Mouse (Mus musculus): Measurements from ENCODE around the gene Fgfr2. TPM values are rescaled to one million over a fixed set of nuclear protein-coding genes. Genes with fewer than 3 reads are reported as not detected.

Fgfr2 gene
- polyA plus RNA-seq, 1 experiment from 2014 or later = 92.5 TPM

GRCm38 (mm10) chr7:130719931-130720598, 2403.1 kb downstream of the Fgfr2 start:
- DNase-seq (ENCODE audit: low spot score) = no peak
- 14% methylated on average over 16 of the region's 16 CpGs for WGBS
- peaks cover 45% of the 10 kb centered on the region for H3K4me1 ChIP-seq (replicated peaks)
- peak overlapping the region; percentile 25 for H3K4me3 ChIP-seq
- peaks cover 72% of the 10 kb centered on the region for H3K36me3 ChIP-seq
- H3K9me3 ChIP-seq = no peaks in the 10 kb centered on the region
- no peaks in the 10 kb centered on the region for H3K27me3 ChIP-seq (ENCODE audit: insufficient read depth, poor library complexity, severe bottlenecking)
- peak overlapping the region; percentile 87 for H3K27ac ChIP-seq

- Histone ChIP-seq H3K4me3 (no peak overlapping the region), H3K27me3 (ENCODE audit: insufficient read depth, poor library complexity, severe bottlenecking) (no peaks in the 10 kb centered on the region), H3K27ac (no peak overlapping the region), H3K36me3 (peaks cover 45% of the 10 kb centered on the region), H3K9me3 (no peaks in the 10 kb centered on the region), H3K4me1 (replicated peaks) (peaks cover 55% of the 10 kb centered on the region)
- DNase-seq (ENCODE audit: low spot score) = no peak
- WGBS = 94% methylated on average over 6 of the region's 6 CpGs
Measured at GRCm38 (mm10) chr7:130716989-130717388, 2406.2 kb downstream of the Fgfr2 start.

- H3K36me3 ChIP-seq = peaks cover 41% of the 10 kb centered on the region
- H3K27me3 ChIP-seq (ENCODE audit: insufficient read depth, poor library complexity, severe bottlenecking) = no peaks in the 10 kb centered on the region
- no peak overlapping the region for H3K4me3 ChIP-seq
- 92% methylated on average over 4 of the region's 4 CpGs for WGBS
- peaks cover 49% of the 10 kb centered on the region for H3K4me1 ChIP-seq (replicated peaks)
- H3K9me3 ChIP-seq = no peaks in the 10 kb centered on the region
- DNase-seq (ENCODE audit: low spot score) = no peak
- no peak overlapping the region for H3K27ac ChIP-seq
Measured at GRCm38 (mm10) chr7:130716341-130716740, 2406.8 kb downstream of the Fgfr2 start.

- no peak overlapping the region for H3K27ac ChIP-seq
- H3K9me3 ChIP-seq = no peaks in the 10 kb centered on the region
- H3K4me1 ChIP-seq (replicated peaks) = peaks cover 45% of the 10 kb centered on the region
- no peaks in the 10 kb centered on the region for H3K27me3 ChIP-seq (ENCODE audit: insufficient read depth, poor library complexity, severe bottlenecking)
- peaks cover 41% of the 10 kb centered on the region for H3K36me3 ChIP-seq
- DNase-seq (ENCODE audit: low spot score) = no peak
- WGBS = 93% methylated on average over 3 of the region's 3 CpGs
- H3K4me3 ChIP-seq = no peak overlapping the region
Measured at GRCm38 (mm10) chr7:130715467-130715866, 2407.7 kb downstream of the Fgfr2 start.

GRCm38 (mm10) chr7:130713319-130713718, 2409.8 kb downstream of the Fgfr2 start:
- DNase-seq (ENCODE audit: low spot score) = no peak
- Histone ChIP-seq H3K9me3 (no peaks in the 10 kb centered on the region), H3K27me3 (ENCODE audit: insufficient read depth, poor library complexity, severe bottlenecking) (no peaks in the 10 kb centered on the region), H3K36me3 (peaks cover 35% of the 10 kb centered on the region), H3K4me1 (replicated peaks) (peaks cover 45% of the 10 kb centered on the region), H3K4me3 (no peak overlapping the region), H3K27ac (no peak overlapping the region)
- WGBS = 75% methylated on average over 6 of the region's 6 CpGs

- H3K36me3 ChIP-seq = peaks cover 21% of the 10 kb centered on the region
- H3K4me3 ChIP-seq = no peak overlapping the region
- H3K4me1 ChIP-seq (replicated peaks) = peaks cover 50% of the 10 kb centered on the region
- DNase-seq (ENCODE audit: low spot score) = no peak
- no peaks in the 10 kb centered on the region for H3K9me3 ChIP-seq
- no peaks in the 10 kb centered on the region for H3K27me3 ChIP-seq (ENCODE audit: insufficient read depth, poor library complexity, severe bottlenecking)
- no peak overlapping the region for H3K27ac ChIP-seq
- 92% methylated on average over 7 of the region's 7 CpGs for WGBS
Measured at GRCm38 (mm10) chr7:130711851-130712250, 2411.3 kb downstream of the Fgfr2 start.

GRCm38 (mm10) chr7:130709372-130710274, 2413.5 kb downstream of the Fgfr2 start:
- H3K27ac ChIP-seq = peak overlapping the region; percentile 69
- H3K9me3 ChIP-seq = no peaks in the 10 kb centered on the region
- WGBS = 62% methylated on average over 9 of the region's 9 CpGs
- no peaks in the 10 kb centered on the region for H3K36me3 ChIP-seq
- H3K4me1 ChIP-seq (replicated peaks) = peaks cover 40% of the 10 kb centered on the region
- no peak overlapping the region for H3K4me3 ChIP-seq
- DNase-seq (ENCODE audit: low spot score) = no peak
- H3K27me3 ChIP-seq (ENCODE audit: insufficient read depth, poor library complexity, severe bottlenecking) = no peaks in the 10 kb centered on the region

- H3K4me1 ChIP-seq (replicated peaks) = peaks cover 38% of the 10 kb centered on the region
- no peaks in the 10 kb centered on the region for H3K27me3 ChIP-seq (ENCODE audit: insufficient read depth, poor library complexity, severe bottlenecking)
- 68% methylated on average over 9 of the region's 9 CpGs for WGBS
- no peaks in the 10 kb centered on the region for H3K36me3 ChIP-seq
- peak overlapping the region; percentile 35; the same call in 1 of the 2 replicates for H3K27ac ChIP-seq
- no peak overlapping the region for H3K4me3 ChIP-seq
- H3K9me3 ChIP-seq = no peaks in the 10 kb centered on the region
- no peak for DNase-seq (ENCODE audit: low spot score)
Measured at GRCm38 (mm10) chr7:130708940-130709339, 2414.2 kb downstream of the Fgfr2 start.

GRCm38 (mm10) chr7:130705230-130705629, 2417.9 kb downstream of the Fgfr2 start:
- Histone ChIP-seq H3K4me3 (no peak overlapping the region), H3K4me1 (replicated peaks) (peaks cover 47% of the 10 kb centered on the region), H3K9me3 (no peaks in the 10 kb centered on the region), H3K27ac (no peak overlapping the region), H3K36me3 (peaks cover 26% of the 10 kb centered on the region), H3K27me3 (ENCODE audit: insufficient read depth, poor library complexity, severe bottlenecking) (no peaks in the 10 kb centered on the region)
- no peak for DNase-seq (ENCODE audit: low spot score)
- WGBS = 84% methylated on average over 2 of the region's 2 CpGs

GRCm38 (mm10) chr7:130701336-130701735, 2421.8 kb downstream of the Fgfr2 start:
- Histone ChIP-seq H3K36me3 (peaks cover 43% of the 10 kb centered on the region), H3K4me1 (replicated peaks) (peaks cover 51% of the 10 kb centered on the region), H3K27ac (no peak overlapping the region), H3K4me3 (no peak overlapping the region), H3K9me3 (no peaks in the 10 kb centered on the region), H3K27me3 (ENCODE audit: insufficient read depth, poor library complexity, severe bottlenecking) (no peaks in the 10 kb centered on the region)
- DNase-seq (ENCODE audit: low spot score) = no peak
- whole genome bisulfite sequencing = 88% methylated on average over 1 of the region's 1 CpGs

GRCm38 (mm10) chr7:130698480-130698879, 2424.7 kb downstream of the Fgfr2 start:
- Histone ChIP-seq H3K27ac (no peak overlapping the region), H3K4me1 (replicated peaks) (peaks cover 77% of the 10 kb centered on the region), H3K27me3 (ENCODE audit: insufficient read depth, poor library complexity, severe bottlenecking) (no peaks in the 10 kb centered on the region), H3K4me3 (no peak overlapping the region), H3K9me3 (no peaks in the 10 kb centered on the region), H3K36me3 (peaks cover 43% of the 10 kb centered on the region)
- no peak for DNase-seq (ENCODE audit: low spot score)

GRCm38 (mm10) chr7:130696347-130697234, 2426.6 kb downstream of the Fgfr2 start:
- Histone ChIP-seq H3K27me3 (ENCODE audit: insufficient read depth, poor library complexity, severe bottlenecking) (no peaks in the 10 kb centered on the region), H3K27ac (0 out of 2 replicates have a peak overlapping the region, but pooled peaks have one; percentile 4), H3K4me1 (replicated peaks) (peaks cover 80% of the 10 kb centered on the region), H3K9me3 (no peaks in the 10 kb centered on the region), H3K4me3 (no peak overlapping the region), H3K36me3 (peaks cover 31% of the 10 kb centered on the region)
- WGBS = 82% methylated on average over 16 of the region's 16 CpGs
- DNase-seq (ENCODE audit: low spot score) = no peak

Data from hindbrain, embryonic 10.5 days (tissue).